Mouse (Mus musculus): ENCODE results near the gene Rbms1.

Rbms1 gene

DNA sequence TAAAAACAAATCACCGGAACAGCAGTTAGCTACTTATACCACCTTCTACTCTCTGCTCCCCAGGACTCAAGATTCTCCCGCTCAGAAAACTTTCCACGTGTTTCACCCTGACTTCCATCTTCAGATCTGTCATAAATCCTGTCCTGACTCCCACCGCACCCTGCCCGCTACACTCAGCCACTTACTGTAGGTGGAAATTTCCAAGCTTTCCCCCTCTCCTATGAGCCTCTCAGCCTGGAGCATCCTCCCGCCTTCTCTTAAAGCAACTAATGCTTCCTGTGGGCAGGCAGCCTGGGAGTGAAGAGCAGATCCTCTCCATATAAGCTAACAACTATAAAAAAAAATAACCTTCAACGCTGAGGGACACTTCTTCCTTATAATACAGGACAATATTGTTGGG, 44.6 kb downstream of the Rbms1 start:
- no peak for DNase-seq (ENCODE audit: low spot score)

DNA sequence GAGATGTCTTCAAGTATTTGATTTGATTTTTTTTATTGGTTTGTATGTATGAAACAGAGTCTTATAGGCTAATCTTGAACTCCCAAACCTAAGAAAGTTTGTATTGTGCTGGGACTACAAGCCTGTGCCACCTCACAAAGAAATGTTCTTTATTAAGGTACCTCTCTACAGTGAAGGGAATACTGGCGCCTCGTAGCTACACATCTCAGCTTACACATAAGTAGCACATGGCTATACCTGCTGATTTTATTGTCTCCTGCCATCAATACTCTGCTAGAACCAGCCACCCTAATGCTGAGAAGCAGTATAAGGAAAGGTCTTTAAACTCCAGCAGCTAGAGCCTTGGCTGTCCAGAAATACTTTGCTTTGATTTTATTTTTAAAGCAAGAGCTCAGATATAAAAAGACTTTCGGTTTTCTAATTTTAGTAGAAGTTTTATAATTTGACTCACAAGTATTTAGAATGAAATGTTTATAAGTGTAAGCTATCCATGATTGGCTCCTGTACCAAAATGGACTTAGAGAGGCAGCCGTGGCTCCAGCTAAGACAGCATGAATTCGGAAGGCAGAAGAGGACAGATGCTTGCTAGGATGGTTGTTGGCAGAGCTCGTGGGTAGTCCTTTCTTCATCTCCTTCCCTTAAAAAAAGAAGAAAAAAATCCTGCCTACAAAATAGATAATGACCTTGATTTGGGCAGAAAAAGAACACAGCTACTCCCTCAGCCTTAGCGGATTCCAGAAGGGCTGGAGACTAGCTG, 48.3 kb downstream of the Rbms1 start:
- DNase-seq (ENCODE audit: low spot score) = no peak

GRCm38 (mm10) chr2:60913281-60913680, 49.7 kb downstream of the Rbms1 start:
- DNase-seq (ENCODE audit: low spot score) = no peak

DNA sequence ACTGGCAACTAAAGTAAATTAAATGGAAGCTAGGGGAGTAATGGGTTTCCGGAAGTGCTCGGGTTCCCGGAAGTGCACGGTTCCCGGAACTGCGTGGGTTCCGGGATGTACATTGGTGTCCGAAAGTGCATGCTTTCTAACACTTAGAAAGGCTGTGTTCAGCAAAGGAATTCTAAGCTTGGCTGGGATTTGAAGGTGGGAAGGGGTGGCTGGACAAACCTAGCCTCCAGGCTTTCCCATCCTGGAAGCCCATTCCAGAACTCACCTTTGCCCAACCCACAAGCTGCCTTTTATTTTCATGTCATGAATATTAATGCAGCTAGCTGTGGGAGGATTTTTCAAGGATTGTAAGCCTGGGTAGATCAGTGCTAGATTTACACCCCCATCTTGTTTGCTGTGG, 51.3 kb downstream of the Rbms1 start:
- DNase-seq (ENCODE audit: low spot score) = no peak

DNA sequence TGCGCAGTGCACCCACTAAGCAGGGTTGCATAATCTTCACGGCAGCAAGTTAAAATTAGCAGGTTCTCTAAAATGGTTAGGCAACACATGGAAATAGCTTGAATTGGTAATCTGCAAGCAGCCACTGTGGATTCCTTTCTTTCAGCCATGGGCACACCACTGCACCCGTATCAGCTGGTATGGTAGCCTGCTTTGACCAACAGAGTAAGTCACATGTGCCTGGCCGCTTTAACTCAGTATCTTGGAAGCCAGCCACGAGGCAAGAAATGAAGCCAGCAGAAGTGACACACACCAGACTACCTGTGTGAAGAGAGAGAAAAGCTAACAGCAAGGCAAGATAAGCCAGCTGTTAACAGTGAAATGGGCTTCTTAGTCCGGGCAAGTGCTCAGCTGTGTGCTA, 52.2 kb downstream of the Rbms1 start:
- no peak for DNase-seq (ENCODE audit: low spot score)

- no peak for DNase-seq (ENCODE audit: low spot score)
Measured at GRCm38 (mm10) chr2:60908551-60908950, 54.4 kb downstream of the Rbms1 start.

DNA sequence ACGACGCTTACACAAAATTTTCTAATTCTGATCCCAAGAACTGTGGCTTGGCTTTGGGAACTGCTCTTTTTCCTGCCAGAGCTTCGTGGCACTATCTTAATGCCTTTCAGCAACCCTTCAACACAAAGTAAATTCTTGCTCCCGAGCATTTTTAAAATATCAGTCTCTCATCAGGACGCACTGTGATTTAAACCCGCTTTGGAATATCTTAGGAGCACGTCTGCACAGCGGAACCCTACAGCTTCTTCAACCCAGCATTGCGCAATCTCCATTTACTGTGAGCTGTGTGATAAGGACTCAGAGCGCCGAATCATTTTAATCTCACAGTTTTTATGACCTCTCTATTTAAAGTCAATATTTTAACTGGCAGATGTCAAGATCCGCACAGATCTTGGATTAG, 54.9 kb downstream of the Rbms1 start:
- DNase-seq (ENCODE audit: low spot score) = no peak

GRCm38 (mm10) chr2:60905283-60905682, 57.7 kb downstream of the Rbms1 start:
- DNase-seq (ENCODE audit: low spot score) = peak; percentile 8

GRCm38 (mm10) chr2:60904141-60904540, 58.9 kb downstream of the Rbms1 start:
- DNase-seq (ENCODE audit: low spot score) = peak; percentile 78

GRCm38 (mm10) chr2:60903535-60903934, 59.5 kb downstream of the Rbms1 start:
- DNase-seq (ENCODE audit: low spot score) = no peak

DNA sequence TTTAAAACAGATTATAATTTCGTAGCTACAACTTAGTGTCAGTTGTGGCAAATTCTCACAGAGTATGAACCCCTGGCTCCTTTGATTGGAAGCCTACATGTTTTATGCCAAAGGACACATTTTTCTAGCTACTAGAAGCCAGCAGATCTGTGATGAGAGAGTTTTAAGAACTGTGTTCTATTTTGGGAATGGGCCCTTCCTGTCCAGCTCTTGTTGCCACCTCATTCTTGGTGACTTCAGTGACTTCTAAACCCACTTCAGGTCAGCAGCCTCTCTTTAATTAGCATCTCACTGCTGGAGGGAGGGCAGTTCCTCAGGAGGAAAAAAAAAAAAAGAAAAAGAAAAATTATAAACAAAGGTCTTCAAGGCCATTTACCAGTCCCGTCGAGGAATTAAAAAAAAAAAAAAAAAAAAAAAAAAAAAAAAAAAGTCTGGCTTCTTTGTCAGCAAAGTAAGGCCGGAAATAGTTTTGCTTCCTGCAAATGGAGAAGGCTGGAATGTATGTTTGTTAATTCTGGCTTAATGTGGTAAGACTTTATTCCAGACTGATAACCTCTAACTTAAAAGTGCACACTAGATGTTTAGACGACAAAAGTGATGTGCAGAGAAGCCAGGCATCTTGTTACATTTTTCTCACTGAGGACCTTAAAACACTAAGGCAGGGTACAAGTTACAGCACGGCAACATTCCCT, 60.4 kb downstream of the Rbms1 start:
- DNase-seq (ENCODE audit: low spot score) = no peak

DNA sequence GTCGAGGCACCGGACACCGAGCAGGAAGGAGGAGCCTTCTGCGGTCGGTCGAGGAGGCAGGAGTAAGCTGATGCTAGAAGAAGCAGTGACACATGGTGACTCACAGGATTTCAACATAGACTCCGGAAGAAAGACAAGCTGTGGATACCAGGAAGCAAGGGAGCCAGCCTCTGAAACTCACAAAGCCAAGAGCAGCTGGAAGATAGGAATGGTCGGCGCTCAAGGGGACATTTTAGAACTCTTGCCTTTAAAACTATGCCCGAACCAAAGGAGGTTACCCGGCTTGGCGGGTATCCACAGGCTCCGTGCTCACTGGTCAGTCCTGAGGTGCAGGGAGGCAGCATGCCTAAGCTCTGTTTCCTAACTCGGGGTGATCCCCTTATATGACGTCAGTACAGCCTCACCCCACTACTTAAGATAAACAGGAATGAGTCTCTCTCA, 61.5 kb downstream of the Rbms1 start:
- DNase-seq (ENCODE audit: low spot score) = no peak

GRCm38 (mm10) chr2:60901013-60901412, 62.0 kb downstream of the Rbms1 start:
- DNase-seq (ENCODE audit: low spot score) = no peak

GRCm38 (mm10) chr2:60893042-60893441, 70.0 kb downstream of the Rbms1 start:
- DNase-seq (ENCODE audit: low spot score) = no peak

GRCm38 (mm10) chr2:60883931-60884330, 79.1 kb downstream of the Rbms1 start:
- no peak for DNase-seq (ENCODE audit: low spot score)

DNA sequence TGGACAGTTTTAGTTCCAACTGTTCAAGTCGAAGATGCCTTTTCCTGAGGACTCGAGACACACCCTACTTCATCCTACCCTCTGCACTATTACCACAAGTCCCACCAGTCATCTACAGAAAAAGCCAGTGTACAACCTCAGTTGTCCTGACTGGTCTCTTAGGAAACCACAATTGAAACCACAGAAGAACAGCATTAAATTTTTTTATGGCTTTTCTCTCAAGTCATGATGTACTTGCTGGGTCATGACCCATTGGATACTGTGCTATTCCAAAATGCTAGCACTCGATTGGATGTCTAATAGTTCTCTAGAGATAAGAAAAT, 80.0 kb downstream of the Rbms1 start:
- DNase-seq (ENCODE audit: low spot score) = no peak

- no peak for DNase-seq (ENCODE audit: low spot score)
Measured at GRCm38 (mm10) chr2:60882202-60883042, 80.6 kb downstream of the Rbms1 start.

DNA sequence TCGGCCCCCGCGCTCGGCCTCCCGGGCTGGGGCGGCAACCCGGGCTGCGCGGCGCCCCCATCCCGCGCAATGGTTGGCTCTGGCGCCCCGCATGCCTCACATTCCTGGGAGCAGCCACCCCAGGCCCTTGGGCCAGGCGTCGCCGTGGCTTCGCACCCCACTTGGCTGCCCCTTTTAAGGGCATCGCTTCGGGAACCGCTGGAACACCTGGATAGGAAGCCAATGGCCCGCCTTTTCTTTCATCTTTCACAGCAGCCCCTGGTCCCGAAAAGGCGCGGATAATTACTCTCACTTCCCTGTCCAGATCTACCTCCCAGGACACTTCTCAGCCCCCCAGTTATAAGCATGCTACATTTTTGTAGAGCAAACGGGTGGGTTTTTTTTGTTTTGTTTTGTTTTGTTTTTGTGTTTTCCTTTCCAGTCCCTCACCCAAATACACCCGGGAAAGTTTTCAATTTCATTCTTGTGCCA, 81.4 kb downstream of the Rbms1 start:
- no peak for DNase-seq (ENCODE audit: low spot score)

DNA sequence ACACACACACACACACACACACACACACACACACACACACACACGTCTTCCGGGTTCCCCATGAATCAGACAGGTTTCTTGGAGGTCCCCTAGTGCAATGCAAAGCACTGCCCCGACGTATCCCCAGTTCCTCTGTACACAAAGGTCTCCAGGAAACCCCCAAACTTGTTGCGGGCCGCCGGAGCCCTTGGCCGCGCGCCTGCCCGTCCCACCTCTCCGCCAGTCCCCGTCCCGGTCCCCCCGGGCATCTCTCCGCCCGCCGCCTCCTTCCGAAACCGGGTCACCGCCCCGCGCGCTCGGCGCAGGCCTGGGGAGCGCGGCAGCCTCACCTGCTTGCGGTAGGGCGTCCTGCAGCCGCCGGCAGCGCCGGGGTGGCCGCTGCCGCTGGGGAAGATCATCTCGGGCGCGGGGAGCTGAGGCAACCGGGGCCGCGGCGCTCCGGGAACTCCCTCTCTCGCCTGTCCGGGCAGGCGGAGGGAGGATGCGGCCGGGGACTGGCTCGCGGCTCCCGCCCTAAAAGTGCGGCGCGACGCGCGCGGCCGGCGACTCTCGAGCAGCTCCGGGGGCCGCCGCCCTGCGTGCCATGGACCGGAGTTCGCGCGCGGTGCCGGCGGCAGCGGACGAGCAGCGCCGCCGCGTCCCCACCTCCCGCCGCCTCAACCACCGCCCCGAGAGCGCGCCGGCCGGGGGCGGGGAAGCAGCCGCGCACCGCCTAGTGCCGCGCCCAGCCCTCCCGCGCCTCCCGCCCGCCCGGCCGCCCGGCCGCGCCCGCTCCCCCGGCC, 82.0 kb downstream of the Rbms1 start:
- DNase-seq (ENCODE audit: low spot score) = peak; percentile 72

DNA sequence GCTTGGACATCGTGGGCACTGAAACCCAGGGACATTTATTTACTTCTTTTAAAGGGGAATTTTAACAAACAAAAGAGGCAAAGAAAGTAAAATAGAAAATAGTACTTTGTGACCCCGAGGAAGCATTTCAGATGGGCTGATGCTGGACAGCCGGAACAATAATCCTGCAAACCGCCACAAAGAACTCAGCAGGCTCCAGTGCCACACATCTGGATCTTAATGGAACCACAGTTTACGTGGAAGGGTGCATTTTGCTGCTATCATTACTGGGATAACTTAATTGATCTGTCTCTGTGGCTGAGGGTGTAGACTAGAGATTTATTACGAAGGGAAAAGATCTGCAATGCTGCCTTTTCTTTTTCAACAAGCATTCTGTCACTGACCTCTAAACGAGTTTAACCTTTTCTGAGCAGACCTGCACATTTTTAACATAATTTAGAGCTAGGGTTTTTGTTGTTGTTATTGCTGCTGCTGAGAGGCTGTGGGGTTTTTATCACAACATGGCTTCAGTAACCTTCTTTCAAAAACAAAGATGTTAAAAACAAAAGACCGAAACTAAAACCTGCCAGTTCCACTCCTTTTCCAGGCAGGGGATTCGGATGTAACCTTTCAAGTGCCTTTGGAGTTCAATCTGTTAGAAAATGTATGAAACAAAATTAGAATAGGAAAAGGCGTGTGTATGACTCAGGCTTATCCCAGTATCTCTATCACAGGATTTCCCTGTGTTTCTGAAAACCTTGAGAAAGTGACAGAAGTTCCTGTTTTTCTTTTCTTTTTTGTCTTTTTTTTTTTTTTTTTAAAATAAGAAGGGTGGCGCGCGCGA, 82.8 kb downstream of the Rbms1 start:
- peak; percentile 24 for DNase-seq (ENCODE audit: low spot score)
